Mouse (Mus musculus): ENCODE results near the gene Xylb. TPM values are rescaled to one million over a fixed set of nuclear protein-coding genes. Genes with fewer than 3 reads are reported as not detected.

Xylb gene
- polyA plus RNA-seq, 1 experiment from 2014 or later: 3.3 TPM

DNA sequence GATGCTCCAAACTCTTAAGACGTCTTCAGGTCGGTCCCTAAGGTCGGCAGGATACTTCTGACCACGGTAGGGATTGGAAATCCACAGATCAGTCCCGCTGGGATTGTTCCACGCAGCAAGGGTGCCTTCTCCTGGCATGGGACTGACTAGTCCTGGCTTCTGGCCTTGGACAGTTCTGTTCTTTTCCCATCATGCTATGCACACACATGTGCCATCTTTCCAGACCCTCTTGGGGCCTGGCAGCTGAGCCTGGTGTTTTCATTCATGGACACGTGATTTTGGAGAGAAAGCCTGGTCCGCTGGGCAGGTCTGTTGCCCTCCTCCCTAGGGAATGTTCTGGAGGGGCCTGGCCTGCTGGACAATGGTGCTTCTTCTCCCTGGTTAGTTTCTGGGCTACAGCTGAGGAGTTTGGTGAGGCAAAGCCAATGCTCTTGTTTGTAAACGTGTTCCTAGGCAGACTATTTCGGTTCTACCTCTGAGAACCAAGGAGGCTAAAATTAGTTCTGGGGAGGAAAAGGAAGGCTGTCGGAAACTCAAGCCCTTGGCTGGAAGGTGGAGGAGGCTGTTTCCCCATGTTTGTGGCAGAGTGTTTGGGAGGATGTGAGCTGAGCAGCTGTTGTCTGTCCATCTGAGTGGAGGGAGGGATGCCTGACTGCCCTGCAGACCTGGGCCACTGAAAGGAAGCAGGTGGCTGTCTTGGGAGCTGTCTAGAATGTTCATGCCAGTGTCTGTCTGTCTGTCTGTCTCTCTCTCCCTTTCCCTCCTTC is 51.9 kb downstream of the Xylb start:
- Histone ChIP-seq H3K27ac (replicated peaks) (0 out of 2 replicates have a peak overlapping the region, but pooled peaks have one; percentile 15), H3K4me1 (peaks cover 40% of the 10 kb centered on the region), H3K4me2 (replicated peaks) (no peak overlapping the region), H3K4me3 (no peak overlapping the region), H3K9me3 (no peaks in the 10 kb centered on the region), H3K27me3 (no peaks in the 10 kb centered on the region), H3K36me3 (0 out of 2 replicates have a peak, but pooled peaks cover 6% of the 10 kb centered on the region), H3K9ac (replicated peaks) (no peak overlapping the region)
- 90% methylated on average over 11 of the region's 11 CpGs for WGBS
- no peak for ATAC-seq (replicated peaks)

- H3K27me3 ChIP-seq: no peaks in the 10 kb centered on the region
- no peak overlapping the region for H3K4me2 ChIP-seq (replicated peaks)
- H3K9me3 ChIP-seq: no peaks in the 10 kb centered on the region
- H3K27ac ChIP-seq (replicated peaks): no peak overlapping the region
- H3K4me1 ChIP-seq: peaks cover 32% of the 10 kb centered on the region
- no peak overlapping the region for H3K9ac ChIP-seq (replicated peaks)
- 93% methylated on average over 5 of the region's 5 CpGs for WGBS
- H3K36me3 ChIP-seq: 0 out of 2 replicates have a peak, but pooled peaks cover 6% of the 10 kb centered on the region
- no peak overlapping the region for H3K4me3 ChIP-seq
- no peak for ATAC-seq (replicated peaks)
Observed at GRCm38 (mm10) chr9:119409864-119410263, 52.7 kb downstream of the Xylb start.

DNA sequence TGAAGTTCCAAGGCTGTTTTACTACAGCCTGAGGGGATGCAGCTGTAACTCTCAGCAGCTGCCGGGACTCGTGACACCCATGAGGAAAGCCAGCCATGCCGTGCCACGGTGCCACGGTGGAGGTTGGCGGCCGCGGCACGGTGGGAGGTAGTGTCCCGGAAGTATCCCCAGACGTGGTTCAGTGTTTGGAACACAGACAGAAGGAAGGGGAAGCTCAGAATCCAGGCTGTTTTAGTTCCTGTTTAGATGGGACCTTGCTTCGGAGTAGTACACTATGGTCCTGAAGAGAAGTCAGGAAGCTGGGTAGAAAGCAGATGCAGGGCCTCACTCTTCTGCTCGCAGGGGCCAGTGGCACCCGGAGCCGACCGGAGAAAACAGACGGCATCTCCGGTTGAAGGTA is 60.8 kb downstream of the Xylb start:
- H3K9ac ChIP-seq (replicated peaks): no peak overlapping the region
- no peak overlapping the region for H3K4me2 ChIP-seq (replicated peaks)
- no peak overlapping the region for H3K27ac ChIP-seq (replicated peaks)
- H3K4me1 ChIP-seq: peaks cover 39% of the 10 kb centered on the region
- no peaks in the 10 kb centered on the region for H3K27me3 ChIP-seq
- no peak for ATAC-seq (replicated peaks)
- no peaks in the 10 kb centered on the region for H3K36me3 ChIP-seq
- H3K4me3 ChIP-seq: no peak overlapping the region
- 88% methylated on average over 18 of the region's 18 CpGs for WGBS
- H3K9me3 ChIP-seq: no peaks in the 10 kb centered on the region

DNA sequence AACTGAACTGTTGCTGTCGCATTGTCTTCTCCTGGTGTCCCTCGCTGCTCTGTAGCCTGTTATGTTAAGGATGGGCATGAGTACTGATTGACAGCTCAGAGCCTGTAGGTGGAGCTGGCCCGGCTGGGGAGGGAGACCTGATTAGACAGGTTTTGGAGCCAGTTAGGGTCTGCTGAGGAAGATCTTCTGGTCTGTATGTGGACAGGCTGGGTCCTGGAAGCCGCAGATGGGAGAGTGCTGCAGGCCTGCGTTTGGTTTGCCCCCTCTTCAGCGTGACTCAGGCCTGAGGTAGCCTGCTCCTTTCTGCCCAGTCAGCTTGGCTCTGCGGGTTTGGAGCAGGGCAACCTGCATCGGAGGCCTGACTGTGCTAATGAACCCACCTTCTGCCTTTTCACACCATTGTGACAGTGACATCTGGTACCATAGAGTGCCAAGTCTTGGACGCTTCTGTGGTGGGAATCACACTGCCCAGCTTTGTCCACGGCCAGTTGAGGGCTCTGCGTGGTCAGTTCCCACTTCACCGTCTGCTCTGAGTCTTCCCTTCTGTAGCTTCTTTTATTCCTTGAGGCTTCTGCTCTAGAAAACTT is 62.8 kb downstream of the Xylb start:
- no peak overlapping the region for H3K27ac ChIP-seq (replicated peaks)
- no peak overlapping the region for H3K4me2 ChIP-seq (replicated peaks)
- H3K36me3 ChIP-seq: no peaks in the 10 kb centered on the region
- peaks cover 46% of the 10 kb centered on the region for H3K4me1 ChIP-seq
- WGBS: 65% methylated on average over 12 of the region's 12 CpGs
- no peak overlapping the region for H3K4me3 ChIP-seq
- H3K9ac ChIP-seq (replicated peaks): no peak overlapping the region
- ATAC-seq (replicated peaks): no peak
- no peaks in the 10 kb centered on the region for H3K9me3 ChIP-seq
- H3K27me3 ChIP-seq: no peaks in the 10 kb centered on the region

GRCm38 (mm10) chr9:119425217-119425975 is 68.2 kb downstream of the Xylb start:
- Histone ChIP-seq H3K27ac (replicated peaks) (0 out of 2 replicates have a peak overlapping the region, but pooled peaks have one; percentile 3), H3K4me3 (no peak overlapping the region), H3K36me3 (peaks cover 16% of the 10 kb centered on the region), H3K27me3 (no peaks in the 10 kb centered on the region), H3K9me3 (no peaks in the 10 kb centered on the region), H3K4me1 (peaks cover 37% of the 10 kb centered on the region), H3K9ac (replicated peaks) (no peak overlapping the region), H3K4me2 (replicated peaks) (no peak overlapping the region)
- WGBS: 58% methylated on average over 7 of the region's 7 CpGs
- ATAC-seq (replicated peaks): peak; percentile 36; the same call in 1 of the 2 replicates

DNA sequence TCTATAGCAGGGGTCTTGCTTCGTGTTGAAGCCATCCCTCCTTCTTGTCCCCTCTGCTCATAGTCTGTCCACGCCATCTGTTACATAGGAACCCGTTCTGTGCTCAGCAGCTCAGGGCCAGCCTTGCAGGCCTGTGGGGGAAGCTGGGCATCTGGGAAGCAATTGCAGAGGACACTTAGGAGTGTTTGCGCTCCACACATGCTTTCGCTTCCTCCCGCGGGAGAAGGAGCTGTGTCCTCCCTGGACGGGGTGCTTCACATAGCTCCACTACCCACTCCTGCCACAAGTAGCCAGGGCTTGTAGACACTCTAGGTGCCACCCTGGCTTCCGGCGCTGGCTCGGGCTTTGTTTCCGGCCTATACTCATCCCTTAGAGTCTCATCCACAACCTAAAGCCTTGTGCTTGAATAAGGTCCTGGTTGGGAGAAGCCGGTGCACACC is 68.8 kb downstream of the Xylb start:
- Histone ChIP-seq H3K4me3 (no peak overlapping the region), H3K9me3 (no peaks in the 10 kb centered on the region), H3K27ac (replicated peaks) (0 out of 2 replicates have a peak overlapping the region, but pooled peaks have one; percentile 3), H3K27me3 (no peaks in the 10 kb centered on the region), H3K4me1 (peaks cover 33% of the 10 kb centered on the region), H3K4me2 (replicated peaks) (no peak overlapping the region), H3K36me3 (peaks cover 20% of the 10 kb centered on the region), H3K9ac (replicated peaks) (no peak overlapping the region)
- WGBS: 87% methylated on average over 13 of the region's 13 CpGs
- no peak for ATAC-seq (replicated peaks)

DNA sequence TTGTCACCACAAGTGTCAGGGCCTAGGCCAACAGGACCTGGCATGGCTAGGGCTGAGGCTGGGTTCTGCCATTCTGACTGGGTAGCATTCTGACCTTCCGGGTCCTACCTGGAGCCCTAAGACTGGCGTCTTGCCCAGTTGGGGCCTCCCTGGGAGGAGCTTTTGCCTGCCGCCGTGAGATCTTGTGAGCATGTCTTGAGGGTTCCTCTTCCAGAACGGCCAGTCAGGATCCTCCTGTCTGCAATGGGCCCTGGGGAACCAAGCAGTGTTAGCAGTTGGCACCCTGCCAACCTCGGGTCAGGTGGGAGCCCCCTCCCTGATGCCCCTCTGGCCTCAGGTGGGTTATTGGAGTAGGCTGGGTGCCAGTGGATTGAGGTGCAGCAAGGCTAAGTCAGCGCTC is 69.3 kb downstream of the Xylb start:
- 73% methylated on average over 7 of the region's 7 CpGs for whole genome bisulfite sequencing
- Histone ChIP-seq H3K4me3 (no peak overlapping the region), H3K27me3 (no peaks in the 10 kb centered on the region), H3K27ac (replicated peaks) (no peak overlapping the region), H3K4me1 (peaks cover 33% of the 10 kb centered on the region), H3K9me3 (no peaks in the 10 kb centered on the region), H3K4me2 (replicated peaks) (no peak overlapping the region), H3K9ac (replicated peaks) (no peak overlapping the region), H3K36me3 (peaks cover 24% of the 10 kb centered on the region)
- ATAC-seq (replicated peaks): no peak

GRCm38 (mm10) chr9:119430311-119430710 is 73.1 kb downstream of the Xylb start:
- 59% methylated on average over 7 of the region's 7 CpGs for WGBS
- H3K4me2 ChIP-seq (replicated peaks): no peak overlapping the region
- H3K27me3 ChIP-seq: no peaks in the 10 kb centered on the region
- peaks cover 56% of the 10 kb centered on the region for H3K36me3 ChIP-seq
- peaks cover 15% of the 10 kb centered on the region for H3K4me1 ChIP-seq
- no peak overlapping the region for H3K27ac ChIP-seq (replicated peaks)
- no peaks in the 10 kb centered on the region for H3K9me3 ChIP-seq
- no peak overlapping the region for H3K4me3 ChIP-seq
- ATAC-seq (replicated peaks): peak; percentile 78
- no peak overlapping the region for H3K9ac ChIP-seq (replicated peaks)

- Histone ChIP-seq H3K4me3 (no peak overlapping the region), H3K27me3 (no peaks in the 10 kb centered on the region), H3K4me2 (replicated peaks) (no peak overlapping the region), H3K9me3 (no peaks in the 10 kb centered on the region), H3K36me3 (peaks cover 51% of the 10 kb centered on the region), H3K9ac (replicated peaks) (no peak overlapping the region), H3K27ac (replicated peaks) (no peak overlapping the region), H3K4me1 (no peaks in the 10 kb centered on the region)
- ATAC-seq (replicated peaks): no peak
- WGBS: 94% methylated on average over 2 of the region's 2 CpGs
Observed at GRCm38 (mm10) chr9:119435855-119436254, 78.7 kb downstream of the Xylb start.

DNA sequence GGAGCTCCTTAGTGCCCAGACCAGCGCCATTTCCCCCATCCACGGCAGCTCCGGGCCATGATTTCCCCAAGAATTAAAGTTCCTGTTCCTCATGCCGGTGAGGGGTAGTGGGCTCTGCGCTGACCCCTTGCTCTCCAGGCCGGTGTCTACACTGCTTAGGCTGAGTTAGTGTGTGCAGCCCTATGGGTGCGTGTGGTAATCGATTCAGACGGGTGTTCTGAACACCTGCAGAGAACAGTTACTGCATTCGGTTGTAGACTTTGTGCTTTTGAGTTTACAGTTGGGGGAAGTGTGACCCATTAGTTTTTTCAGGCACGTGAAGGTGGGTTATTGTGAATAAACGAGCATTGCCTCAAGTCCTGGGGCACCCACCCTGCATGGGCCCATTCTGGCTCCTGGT is 80.9 kb downstream of the Xylb start:
- Histone ChIP-seq H3K36me3 (peaks cover 30% of the 10 kb centered on the region), H3K4me2 (replicated peaks) (no peak overlapping the region)

DNA sequence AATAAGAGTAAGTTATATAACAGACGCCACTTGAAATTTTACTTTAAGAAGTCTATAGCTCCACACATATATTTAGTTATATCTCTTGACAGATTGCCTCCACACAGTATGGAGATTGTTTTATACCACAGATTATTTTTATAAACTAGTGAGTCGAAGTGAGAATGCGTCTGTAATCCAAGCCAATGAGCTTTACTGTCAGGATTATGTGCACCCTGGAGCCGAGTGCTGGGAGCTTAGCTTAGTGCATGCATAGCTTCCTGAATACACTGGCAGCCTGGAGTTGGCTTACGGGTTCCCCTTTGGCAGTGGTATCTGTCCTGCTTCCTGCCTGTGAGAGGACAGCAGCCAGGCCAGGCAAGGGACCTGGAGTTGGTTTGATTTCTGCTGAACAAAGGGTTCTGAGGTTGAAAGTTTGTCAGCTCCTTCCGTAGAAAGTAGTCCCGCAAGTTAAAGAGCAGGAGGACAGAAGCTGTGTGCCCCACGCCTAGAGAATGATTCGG is 81.4 kb downstream of the Xylb start:
- WGBS: 93% methylated on average over 9 of the region's 9 CpGs
- no peak overlapping the region for H3K4me3 ChIP-seq
- H3K36me3 ChIP-seq: peaks cover 25% of the 10 kb centered on the region
- H3K27ac ChIP-seq (replicated peaks): no peak overlapping the region
- no peak overlapping the region for H3K4me2 ChIP-seq (replicated peaks)
- no peaks in the 10 kb centered on the region for H3K27me3 ChIP-seq
- H3K9ac ChIP-seq (replicated peaks): no peak overlapping the region
- H3K9me3 ChIP-seq: no peaks in the 10 kb centered on the region
- H3K4me1 ChIP-seq: no peaks in the 10 kb centered on the region
- ATAC-seq (replicated peaks): no peak

More for the DNA sequence above, 80.9 kb downstream of the Xylb start:
- no peak for ATAC-seq (replicated peaks)
- Histone ChIP-seq H3K27ac (replicated peaks) (no peak overlapping the region), H3K9me3 (no peaks in the 10 kb centered on the region), H3K4me3 (no peak overlapping the region), H3K4me1 (no peaks in the 10 kb centered on the region), H3K9ac (replicated peaks) (no peak overlapping the region), H3K27me3 (no peaks in the 10 kb centered on the region)
- WGBS: 89% methylated on average over 12 of the region's 12 CpGs
